Mouse (Mus musculus) left cerebral cortex, adult 2 months (tissue): ENCODE results near the gene Spata33. TPM values are rescaled to one million over a fixed set of nuclear protein-coding genes. Genes with fewer than 3 reads are reported as not detected.
"Not testable (repeated sequence)": the region's sequence is repeated elsewhere in the genome, so short reads cannot be mapped to it uniquely, and the experiment has no call there.

ENCODE experiments used
- DNase-seq, 2 experiments: peaks; one replicate each; pipeline ENCODE4 v3.0.0; 2021 to 2022; ENCODE audit warnings: low spot score in 2 of 2, mixed read lengths in 1 of 2; ENCODE audit errors: extremely low spot score in 1 of 2
- H3K27ac ChIP-seq: fragments of 200-600 bp; 2 replicates; pipeline ENCODE4 v1.8.1; 2022
- H3K4me3 ChIP-seq: fragments of 200-600 bp; 2 replicates; pipeline ENCODE4 v1.8.1; 2022
- CTCF ChIP-seq: fragments of 200-600 bp; IDR thresholded peaks from 2 replicates; pipeline ENCODE4 v1.8.1; 2022; ENCODE audit warnings: antibody characterized with exemption, mild to moderate bottlenecking, moderate library complexity
- intact Hi-C: fragments of 180-260 bp; cut with DNase I; formaldehyde crosslinking; loops from one replicate; pipeline ENCODE4 v1.15.1; 2025
- long read RNA-seq, 2 experiments: library from polyadenylated mRNA; stranded (forward); transcript quantifications; one replicate each; pipeline ENCODE4 v2.0.0; 2021; ENCODE audit warnings: borderline mapping rate in 2 of 2
- total RNA-seq, 2 experiments: library from RNA; stranded (reverse); gene quantifications; 2 replicates each; pipeline ENCODE4 v1.2.3; 2021

Gene Spata33
- 1 to 10 TPM; 6.3 to 8.1 TPM for total RNA-seq
- long read RNA-seq, experiment 1, full-length matches to known transcripts = 6 of 11 reads
- long read RNA-seq, experiment 1, partial matches to known transcripts = 3 of 11 reads
- long read RNA-seq, experiment 1, other reads (novel, unspliced or antisense) = 2 of 11 reads
- long read RNA-seq, experiment 2, full-length matches to known transcripts = 5 of 8 reads
- long read RNA-seq, experiment 2, partial matches to known transcripts = 1 of 8 reads
- long read RNA-seq, experiment 2, other reads (novel, unspliced or antisense) = 2 of 8 reads

DNA sequence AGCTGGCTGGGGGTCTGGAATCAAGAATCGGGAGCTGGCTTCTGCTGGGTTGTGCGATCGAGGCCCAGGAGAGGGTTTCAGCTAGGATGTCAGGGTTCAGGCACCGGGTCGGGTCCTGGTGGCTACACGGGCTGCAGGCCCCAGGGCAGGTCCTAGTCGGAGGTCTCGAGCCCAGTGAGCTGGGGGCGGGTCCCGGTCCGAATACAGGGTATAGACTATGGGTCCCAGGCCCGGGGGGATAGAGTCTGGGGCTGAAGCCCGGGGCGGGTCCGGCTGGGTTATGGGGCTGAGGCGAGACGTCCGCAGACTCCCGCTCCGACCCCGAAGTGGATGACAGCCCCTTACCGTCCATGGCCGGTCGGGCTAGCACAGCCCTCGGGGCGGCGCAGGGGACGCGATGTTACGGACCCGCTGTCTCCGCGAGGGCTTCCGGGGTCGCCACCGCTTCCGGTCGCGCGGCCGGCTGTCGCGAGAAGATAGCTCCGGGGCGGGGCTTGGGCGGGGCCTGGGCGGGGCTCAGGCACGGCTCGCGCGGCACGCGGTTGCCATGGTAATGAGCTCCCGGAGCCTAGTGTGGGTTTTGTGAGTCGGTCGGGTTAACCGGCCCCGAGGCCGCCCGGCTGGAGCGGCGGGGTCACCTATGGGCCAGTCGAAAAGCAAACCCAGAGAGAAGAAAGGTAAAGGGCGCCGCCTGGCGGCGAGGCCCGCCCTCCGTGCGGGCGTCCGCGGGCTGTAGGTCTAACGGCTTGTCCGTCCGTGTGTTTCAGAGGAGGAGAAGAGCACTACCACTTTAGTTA, at the start of gene Spata33, which contains the start of gene Chmp1a:
Spata33 (plus strand) TSS at position 512 of the 797 bp plus-strand sequence.
Chmp1a (minus strand) TSS at position 443 of the 797 bp plus-strand sequence.
- Histone ChIP-seq H3K27ac (peak within 1 kb of the TSS; percentile 94), H3K4me3 (peak within 1 kb of the TSS; percentile 98)
- DNase-seq = peak; percentile 84 to 87
- intact Hi-C loops = no loop called here
- peak; percentile 76 for TF ChIP-seq CTCF

DNA sequence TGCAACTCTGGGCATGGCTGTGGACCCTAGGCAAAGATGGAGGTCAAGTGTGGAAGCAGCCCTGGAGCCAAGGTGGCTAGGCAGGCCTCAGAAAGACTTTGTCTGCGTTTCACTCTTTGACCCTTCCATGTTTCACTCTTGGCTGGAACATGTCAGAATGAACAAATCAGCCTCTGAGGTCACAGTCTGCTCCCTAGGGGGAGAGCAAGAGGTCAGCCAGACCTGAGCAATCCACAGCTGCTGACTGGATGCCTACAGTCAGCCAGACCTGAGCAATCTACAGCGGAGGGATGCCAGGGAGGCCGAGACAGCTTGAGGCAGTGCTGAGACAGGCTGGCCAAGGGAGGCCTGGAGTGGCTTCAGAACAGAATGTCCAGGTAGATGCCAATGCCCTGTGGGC, 31.2 kb upstream of the Spata33 start:
- no peak for DNase-seq
- no peak overlapping the region for H3K4me3 ChIP-seq
- TF ChIP-seq CTCF = no peak
- no peak overlapping the region for H3K27ac ChIP-seq
- intact Hi-C loops = no loop called here

DNA sequence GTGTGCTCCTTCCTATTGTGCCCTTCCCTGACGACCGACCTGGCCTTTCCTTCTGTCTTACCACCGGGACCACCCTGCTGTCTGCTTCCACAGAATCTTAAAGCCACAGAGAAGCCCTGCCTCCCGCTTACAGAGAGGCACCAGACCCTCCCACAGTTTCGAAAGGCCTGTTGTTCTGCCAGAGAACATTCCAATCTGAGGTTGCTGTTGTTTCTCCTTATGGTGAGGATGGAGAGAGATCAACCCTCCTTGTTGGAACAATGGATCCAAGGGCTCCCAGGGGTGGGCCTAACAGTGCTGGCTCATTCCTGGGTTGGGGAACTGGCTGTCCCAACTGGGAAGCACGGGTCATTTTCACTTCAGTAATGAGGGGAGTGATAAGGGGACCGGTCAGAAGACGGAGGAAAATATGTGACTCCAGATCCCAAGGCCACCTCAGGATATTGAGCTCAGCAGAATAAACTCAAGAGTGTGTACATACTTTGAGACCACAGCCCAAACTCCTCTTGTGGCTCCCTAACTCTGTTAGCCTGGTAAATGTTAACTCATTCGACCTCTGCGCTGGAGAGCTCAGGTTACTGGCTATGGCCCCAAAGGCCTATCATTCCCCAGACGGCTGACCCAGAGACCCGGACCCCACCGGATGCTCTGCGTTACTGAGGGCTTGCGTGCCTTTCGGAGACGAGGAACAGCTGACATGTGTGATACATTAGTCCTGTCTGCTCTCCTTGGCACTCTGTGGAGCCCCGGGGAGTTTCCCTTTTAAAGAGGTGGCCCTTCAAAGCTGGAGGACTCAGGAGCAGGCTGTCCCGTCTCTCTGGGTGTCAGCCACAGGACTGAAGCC, 26.8 kb upstream of the Spata33 start, which contains the start of gene Dpep1:
Dpep1 (plus strand) TSS at position 677 of the 844 bp plus-strand sequence.
- Histone ChIP-seq H3K27ac (no peak within 1 kb of the TSS), H3K4me3 (no peak within 1 kb of the TSS)
- TF ChIP-seq CTCF = no peak
- DNase-seq = no peak
- intact Hi-C loops = loop anchor here (5.0 kb wide), 1 partner anchor 38 kb away; no protein-coding TSS in a partner anchor

DNA sequence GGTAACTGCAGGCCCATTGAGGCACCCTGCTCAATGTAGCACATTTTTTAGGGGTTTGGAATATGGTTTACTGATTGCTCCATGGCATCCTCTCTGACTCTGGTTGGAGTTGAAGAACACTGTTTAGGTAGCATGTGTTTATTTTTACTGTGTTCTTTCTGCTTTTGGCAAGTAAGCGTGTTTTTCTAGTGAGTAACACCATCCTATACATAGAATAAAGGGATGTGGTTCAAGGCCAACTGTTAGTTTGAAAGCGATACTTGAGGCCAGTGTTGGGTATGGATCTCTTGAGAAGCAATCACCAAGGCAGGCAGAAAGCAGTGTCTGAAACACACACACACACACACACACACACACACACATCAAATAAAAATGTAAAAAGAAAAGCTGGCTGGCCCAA, 24.6 kb upstream of the Spata33 start:
- no peak for DNase-seq
- intact Hi-C loops = loop anchor here (5.0 kb wide), 1 partner anchor 41 kb away; no protein-coding TSS in a partner anchor

DNA sequence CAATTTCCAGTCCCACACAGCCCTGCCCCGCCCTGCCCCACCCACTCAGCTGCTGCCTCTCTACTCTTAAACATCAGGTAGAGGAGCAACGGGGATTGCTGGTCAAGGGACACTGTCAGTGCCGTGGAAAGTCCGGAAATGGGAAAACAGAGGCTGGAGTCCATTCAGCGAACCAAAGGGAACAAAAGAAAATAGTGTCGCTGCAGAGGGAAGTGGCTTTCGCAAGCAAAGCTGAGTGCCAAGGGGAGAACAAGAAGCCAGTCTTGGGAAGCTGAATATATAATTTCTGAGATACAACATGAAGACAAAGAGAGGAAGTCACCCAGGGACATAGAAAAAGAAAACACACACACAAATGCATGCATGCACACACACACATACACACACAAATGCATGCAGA, 23.8 kb upstream of the Spata33 start:
- Histone ChIP-seq H3K4me3 (no peak overlapping the region), H3K27ac (no peak overlapping the region)
- no peak for TF ChIP-seq CTCF
- intact Hi-C loops = loop anchor here (5.0 kb wide), 1 partner anchor 42 kb away; no protein-coding TSS in a partner anchor
- no peak for DNase-seq

More for the DNA sequence above, 24.6 kb upstream of the Spata33 start:
- H3K4me3 ChIP-seq = no peak overlapping the region
- H3K27ac ChIP-seq = no peak overlapping the region
- TF ChIP-seq CTCF = no peak

DNA sequence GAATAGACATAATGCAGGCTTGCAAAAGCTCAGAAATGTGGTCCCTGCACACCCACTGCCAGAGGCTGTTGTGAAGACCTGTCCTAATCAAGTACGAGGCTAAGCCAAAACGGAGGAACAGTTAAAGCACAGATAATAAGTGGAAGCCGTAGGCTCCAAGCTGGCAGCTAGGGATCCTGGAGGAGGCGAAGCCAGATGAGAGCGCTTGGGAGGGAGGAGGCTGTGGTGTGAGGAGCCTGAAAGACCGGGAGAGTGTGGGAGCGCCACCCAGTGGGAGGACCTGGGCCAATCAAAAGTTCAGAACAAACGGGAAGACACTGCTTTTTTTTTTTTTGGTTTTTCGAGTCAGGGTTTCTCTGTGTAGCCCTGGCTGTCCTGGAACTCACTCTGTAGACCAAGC, 22.0 kb upstream of the Spata33 start:
- peak; percentile 59 for TF ChIP-seq CTCF
- no peak overlapping the region for H3K27ac ChIP-seq
- intact Hi-C loops = loop anchor here (10.0 kb wide), 1 partner anchor 566 kb away; the partner anchor contains the start of gene Pabpn1l
- DNase-seq = peak; percentile 77 to 78
- H3K4me3 ChIP-seq = no peak overlapping the region

DNA sequence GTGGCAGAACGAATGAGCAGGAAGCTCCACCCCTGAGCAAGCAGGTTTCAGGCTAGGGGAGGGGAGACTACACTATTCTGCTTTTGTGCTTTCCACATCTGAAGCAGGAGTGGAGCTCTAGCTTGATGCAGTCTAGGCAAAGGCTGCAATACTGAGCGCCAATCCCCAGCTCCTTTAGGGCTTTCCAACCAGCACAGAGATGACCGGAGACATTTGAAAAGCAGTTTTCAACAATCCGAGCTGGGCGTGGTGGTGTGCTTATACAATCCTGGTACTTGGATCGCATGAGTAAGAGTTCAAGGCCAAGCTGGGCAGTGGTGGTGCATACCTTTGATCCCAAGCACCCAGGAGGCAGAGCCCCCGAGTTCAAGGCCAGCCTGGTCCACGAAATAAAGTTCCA, 20.7 kb upstream of the Spata33 start:
- H3K4me3 ChIP-seq = no peak overlapping the region
- no peak for TF ChIP-seq CTCF
- intact Hi-C loops = loop anchor here (10.0 kb wide), 1 partner anchor 567 kb away; the partner anchor contains the start of gene Pabpn1l
- DNase-seq = no peak
- no peak overlapping the region for H3K27ac ChIP-seq

DNA sequence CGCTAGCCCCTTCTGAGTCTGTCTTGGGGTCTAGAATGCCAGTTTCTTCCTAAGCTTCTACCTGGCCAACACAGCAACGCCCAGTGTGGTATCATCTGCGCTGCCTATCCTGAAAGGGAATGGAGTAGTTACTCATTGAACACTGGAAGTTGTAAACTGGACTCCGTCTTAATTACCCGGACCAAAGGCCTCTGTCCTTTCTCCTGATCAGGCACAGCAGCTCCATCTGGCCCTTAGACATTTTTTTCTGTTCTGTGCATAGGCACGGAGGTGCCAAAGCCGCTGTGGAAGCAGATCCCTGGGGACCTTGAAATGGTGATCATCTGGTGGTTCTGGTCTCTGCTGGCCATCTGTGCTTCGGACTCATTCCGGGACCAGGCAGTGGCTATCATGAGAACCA, 18.9 kb upstream of the Spata33 start:
- Histone ChIP-seq H3K27ac (no peak overlapping the region), H3K4me3 (no peak overlapping the region)
- no peak for TF ChIP-seq CTCF
- intact Hi-C loops = loop anchor here (10.0 kb wide), 1 partner anchor 569 kb away; the partner anchor contains the start of gene Pabpn1l
- DNase-seq = no peak

DNA sequence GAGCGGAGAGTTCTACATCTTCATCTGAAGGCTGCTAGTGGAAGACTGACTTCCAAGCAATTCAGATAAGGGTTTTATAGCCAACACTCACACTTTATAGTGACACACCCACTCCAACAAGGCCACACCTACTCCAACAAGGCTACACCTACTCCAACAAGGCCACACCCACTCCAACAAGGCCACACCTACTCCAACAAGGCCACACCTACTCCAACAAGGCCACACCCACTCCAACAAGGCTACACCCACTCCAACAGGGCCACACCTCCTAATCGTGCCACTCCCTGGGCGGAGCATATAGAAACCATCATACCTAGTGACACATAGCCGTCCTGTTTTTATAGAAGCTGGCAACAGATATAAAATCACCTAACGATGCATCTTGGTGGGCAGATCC, 15.6 kb upstream of the Spata33 start:
- intact Hi-C loops = loop anchor here (5.0 to 10.0 kb wide), 2 partner anchors 360 to 572 kb away; partner anchors contain the start of gene Pabpn1l
- not testable (repeated sequence) for DNase-seq, H3K27ac ChIP-seq, H3K4me3 ChIP-seq

DNA sequence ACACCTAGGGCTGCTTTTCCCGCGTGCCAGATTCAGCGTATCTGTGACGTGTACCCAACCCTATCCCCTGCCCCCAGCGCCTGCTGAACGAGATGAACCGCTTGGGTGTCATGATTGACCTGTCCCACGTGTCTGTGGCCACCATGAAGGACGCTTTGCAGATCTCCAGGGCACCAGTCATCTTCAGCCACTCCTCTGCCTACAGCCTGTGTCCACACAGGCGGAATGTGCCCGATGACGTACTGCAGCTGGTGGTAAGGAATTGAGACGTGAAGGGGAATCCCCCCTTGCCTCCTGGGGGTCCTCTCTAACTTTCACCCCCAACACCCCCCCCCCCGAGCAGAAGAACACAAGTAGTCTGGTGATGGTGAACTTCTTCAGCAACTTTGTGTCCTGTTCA, 12.8 kb upstream of the Spata33 start:
- no peak overlapping the region for H3K27ac ChIP-seq
- TF ChIP-seq CTCF = no peak
- DNase-seq = no peak
- no peak overlapping the region for H3K4me3 ChIP-seq
- intact Hi-C loops = loop anchor here (5.0 to 10.0 kb wide), 2 partner anchors 363 to 575 kb away; partner anchors contain the start of gene Pabpn1l

DNA sequence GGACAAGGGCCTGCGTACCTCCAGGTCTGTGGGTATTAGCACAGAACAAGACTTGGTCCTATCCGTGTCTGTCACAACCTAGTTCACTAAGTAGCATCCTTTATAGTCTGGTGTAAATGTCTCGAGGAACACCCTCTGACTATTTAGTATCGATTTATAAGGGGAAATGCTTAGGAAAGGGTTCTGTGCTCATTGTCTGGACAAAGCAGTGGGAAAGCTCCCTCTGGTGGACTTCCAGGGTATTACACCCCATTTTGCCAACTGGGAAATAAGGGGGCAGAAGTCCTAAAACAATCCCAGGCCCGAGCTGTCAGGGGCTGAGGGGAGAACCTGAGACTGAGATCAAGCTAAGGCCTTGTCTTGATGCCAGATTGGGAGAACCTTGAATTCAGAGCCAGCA, 10.3 kb upstream of the Spata33 start:
- intact Hi-C loops = loop anchor here (1.0 kb wide), 1 partner anchor 96 kb away; no protein-coding TSS in a partner anchor
- no peak overlapping the region for H3K27ac ChIP-seq

More for the DNA sequence above, 10.3 kb upstream of the Spata33 start:
- no peak overlapping the region for H3K4me3 ChIP-seq
- TF ChIP-seq CTCF = peak; percentile 94
- peak; percentile 68 to 84 for DNase-seq
